In the genomic region with DNA sequence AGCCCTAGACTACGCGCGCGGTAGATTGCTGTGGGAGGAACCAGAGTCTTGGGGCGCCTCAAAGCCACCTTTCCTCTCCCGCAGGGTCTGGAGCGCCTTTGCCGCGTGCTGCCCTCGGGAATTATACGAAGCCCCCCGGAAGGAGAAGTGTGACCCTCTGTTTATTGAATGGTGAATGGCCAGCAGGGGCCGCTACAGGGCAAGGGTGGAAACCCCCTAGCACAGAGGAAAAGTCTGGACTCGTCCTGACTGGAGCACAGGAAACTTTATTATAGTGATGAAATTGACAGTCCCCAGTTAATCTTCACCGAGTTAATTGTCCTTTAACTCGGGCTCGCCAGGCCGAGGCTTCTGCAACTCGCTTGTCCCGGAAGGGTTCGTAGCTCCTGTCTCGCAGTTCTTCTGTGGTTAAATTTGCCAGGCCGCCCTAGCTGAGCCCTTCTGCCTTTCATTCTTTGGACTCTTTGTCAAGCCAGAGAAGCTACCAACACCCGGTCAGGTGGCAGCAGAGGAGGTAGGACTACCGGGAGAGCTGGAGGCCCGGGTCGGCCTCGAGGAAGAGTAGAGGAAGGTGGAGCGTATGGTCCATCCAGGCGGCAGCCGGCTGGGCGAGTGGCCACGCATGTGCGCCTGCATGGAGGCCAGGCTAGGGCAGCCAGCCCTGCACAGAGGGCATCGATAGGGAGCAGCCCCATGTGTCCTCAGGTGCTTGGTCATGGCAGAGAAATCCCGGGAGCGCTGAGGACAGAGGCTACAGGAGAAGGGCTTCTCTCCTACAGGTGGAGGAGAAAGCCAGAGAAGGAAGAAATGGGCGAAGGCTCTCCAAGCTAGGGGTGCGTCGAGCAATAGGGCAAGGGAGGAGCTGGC, we compare ENCODE assay signal across 8 mouse cellular contexts. TPM values are rescaled to one million over a fixed set of nuclear protein-coding genes. Genes with fewer than 3 reads are reported as not detected.
DNase-seq lines count a peak whose midpoint lies in the region; ATAC-seq and TF ChIP-seq lines count a peak whose summit lies in the region.

No protein-coding gene starts in this region.

- TF ChIP-seq CTCF in hindbrain, postnatal 0 days (IDR thresholded peaks at IDR 0.05; ENCODE audit: low read depth) = peak; percentile 92

- ATAC-seq in hindbrain, postnatal 0 days = peak; percentile 57

- peak overlapping the region; percentile 99 for H3K9ac ChIP-seq in hindbrain, postnatal 0 days (replicated peaks; ENCODE audit: low read length)

- H3K4me2 ChIP-seq in hindbrain, postnatal 0 days (ENCODE audit: low read depth, low read length) = peak overlapping the region; percentile 93

- H3K27me3 ChIP-seq in hindbrain, postnatal 0 days (ENCODE audit: insufficient read depth, low read length) = no peaks in the 10 kb centered on the region
- H3K27me3 ChIP-seq in megakaryocyte, embryonic 14.5 days (replicated peaks) = peaks cover 4% of the 10 kb centered on the region

- H3K36me3 ChIP-seq in hindbrain, postnatal 0 days (ENCODE audit: insufficient read depth, low read length) = peaks cover 18% of the 10 kb centered on the region
- peaks cover 25% of the 10 kb centered on the region for H3K36me3 ChIP-seq in megakaryocyte, embryonic 14.5 days (replicated peaks; ENCODE audit: low read length)

- peak overlapping the region; percentile 96 for H3K27ac ChIP-seq in hindbrain, postnatal 0 days

- no peaks in the 10 kb centered on the region for H3K9me3 ChIP-seq in hindbrain, postnatal 0 days (ENCODE audit: low read length)
- H3K9me3 ChIP-seq in megakaryocyte, embryonic 14.5 days = no peaks in the 10 kb centered on the region

- peak; percentile 87 to 96 for DNase-seq in adrenal gland, adult (ENCODE audit: inconsistent age in 2 of 2, low spot score in 1 of 2)
- DNase-seq in embryo, embryonic 10 days (ENCODE audit: low spot score) = peak; percentile 94
- peak; percentile 69 to 73 for DNase-seq in gastrocnemius, adult 8-10 months (ENCODE audit: low spot score in 2 of 2)
- DNase-seq in hindbrain, postnatal 0 days (ENCODE audit: low spot score) = peak; percentile 91
- DNase-seq in left cerebral cortex, adult 18-20 months (ENCODE audit: low spot score in 2 of 2) = peak; percentile 81 to 84
- peak; percentile 84 to 91 for DNase-seq in right cerebral cortex, postnatal 10 days (ENCODE audit: low spot score in 2 of 2)
- DNase-seq in urinary bladder, postnatal 25 days (ENCODE audit: low spot score) = peak; percentile 86

- H3K4me1 ChIP-seq in hindbrain, postnatal 0 days (ENCODE audit: insufficient read depth, low read length) = peaks cover 8% of the 10 kb centered on the region
- H3K4me1 ChIP-seq in megakaryocyte, embryonic 14.5 days = peaks cover 68% of the 10 kb centered on the region

- peak overlapping the region; percentile 95 for H3K4me3 ChIP-seq in hindbrain, postnatal 0 days (ENCODE audit: low read length)
- H3K4me3 ChIP-seq in megakaryocyte, embryonic 14.5 days (replicated peaks) = peak overlapping the region; percentile 99

- 30% methylated on average over 40 of the region's 40 CpGs for WGBS in hindbrain, postnatal 0 days

RNA-seq across cellular contexts. Expression of a gene that starts 1.1 kb away (rescaled TPM):
- total RNA-seq in gastrocnemius, adult 8-10 months (2022) = 10 to 100 TPM; 10.9 to 15.2 (median 13.0) TPM
- total RNA-seq in hindbrain, postnatal 0 days (2014; rRNA removed) = 27.1 and 36.7 TPM in 2 replicates
- 6.7 and 7.1 TPM in 2 replicates for polyA plus RNA-seq in hindbrain, postnatal 0 days (2015; fragmentation: Nextera tagmentation; extraction: Ambion mirVana)
- total RNA-seq in left cerebral cortex, adult 18-20 months (2021) = 10 to 100 TPM; 40.0 to 48.4 TPM
- polyA plus RNA-seq in megakaryocyte, embryonic 14.5 days (2012; ENCODE audit: insufficient read depth, low replicate concordance) = 20.0 and 47.0 TPM in 2 replicates

RNA-seq across cellular contexts. Expression of a gene that starts 9.0 kb away (rescaled TPM):
- not detected for total RNA-seq in gastrocnemius, adult 8-10 months (2022)
- total RNA-seq in hindbrain, postnatal 0 days (2014; rRNA removed) = not detected in 2 replicates
- polyA plus RNA-seq in hindbrain, postnatal 0 days (2015; fragmentation: Nextera tagmentation; extraction: Ambion mirVana) = 0.18 and 0.23 TPM in 2 replicates
- total RNA-seq in left cerebral cortex, adult 18-20 months (2021) = not detected
- polyA plus RNA-seq in megakaryocyte, embryonic 14.5 days (2012; ENCODE audit: insufficient read depth, low replicate concordance) = 0.10 TPM in 1 of 2 replicates, not detected in the other

RNA-seq across cellular contexts. Expression of a gene that starts 23.0 kb away (rescaled TPM):
- total RNA-seq in gastrocnemius, adult 8-10 months (2022) = under 1 TPM in 1 of 4 experiments, not detected in 3; 0.20 TPM
- total RNA-seq in hindbrain, postnatal 0 days (2014; rRNA removed) = 0.14 and 0.99 TPM in 2 replicates
- polyA plus RNA-seq in hindbrain, postnatal 0 days (2015; fragmentation: Nextera tagmentation; extraction: Ambion mirVana) = 0.62 and 0.99 TPM in 2 replicates
- under 1 TPM; 0.26 to 0.70 TPM for total RNA-seq in left cerebral cortex, adult 18-20 months (2021)
- polyA plus RNA-seq in megakaryocyte, embryonic 14.5 days (2012; ENCODE audit: insufficient read depth, low replicate concordance) = 1.2 TPM in 1 of 2 replicates, not detected in the other

RNA-seq across cellular contexts. Expression of a gene that starts 24.4 kb away (rescaled TPM):
- total RNA-seq in gastrocnemius, adult 8-10 months (2022) = under 1 TPM; 0.31 to 0.85 (median 0.65) TPM
- 5.6 TPM in 1 of 2 replicates, not detected in the other for total RNA-seq in hindbrain, postnatal 0 days (2014; rRNA removed)
- polyA plus RNA-seq in hindbrain, postnatal 0 days (2015; fragmentation: Nextera tagmentation; extraction: Ambion mirVana) = 2.6 and 3.4 TPM in 2 replicates
- 1 to 10 TPM; 2.9 to 4.7 TPM for total RNA-seq in left cerebral cortex, adult 18-20 months (2021)
- polyA plus RNA-seq in megakaryocyte, embryonic 14.5 days (2012; ENCODE audit: insufficient read depth, low replicate concordance) = 4.3 and 15.3 TPM in 2 replicates

RNA-seq across cellular contexts. Expression of a gene that starts 26.2 kb away (rescaled TPM):
- 100 to 1,000 TPM; 140 to 149 (median 146) TPM for total RNA-seq in gastrocnemius, adult 8-10 months (2022)
- total RNA-seq in hindbrain, postnatal 0 days (2014; rRNA removed) = 72.0 and 90.4 TPM in 2 replicates
- 154 and 155 TPM in 2 replicates for polyA plus RNA-seq in hindbrain, postnatal 0 days (2015; fragmentation: Nextera tagmentation; extraction: Ambion mirVana)
- 10 to 100 TPM; 87.7 to 94.4 TPM for total RNA-seq in left cerebral cortex, adult 18-20 months (2021)
- polyA plus RNA-seq in megakaryocyte, embryonic 14.5 days (2012; ENCODE audit: insufficient read depth, low replicate concordance) = 21.1 and 77.9 TPM in 2 replicates

Comparison
In these comparisons a context has a peak if more than half of its experiments do, and no peak if none do; other contexts are left out.
1. Peak in every context shown above with its lines: DNase-seq, ATAC-seq, H3K4me3 ChIP-seq and H3K27ac ChIP-seq.